Mouse (Mus musculus): ENCODE measurements around the gene Prkcg. TPM values are rescaled to one million over a fixed set of nuclear protein-coding genes. Genes with fewer than 3 reads are reported as not detected.

Gene Prkcg
- total and polyA plus RNA-seq, 3 experiments, result 0.15 to 3.0 (median 0.17) TPM

GRCm38 (mm10) chr7:3300891-3301627, 12.1 kb downstream of the Prkcg start:
- dilution Hi-C loops (cut with MboI; ENCODE audit: extremely low pct_ligation_motif_present, extremely low pct_unique_long_range_greater_than_20kb, low sequenced_read_pairs), result no loop called here
- Histone ChIP-seq H3K4me2 (ENCODE audit: insufficient read depth, low read depth, poor library complexity, severe bottlenecking) (no peak overlapping the region), H3K9ac (ENCODE audit: insufficient read depth, low read depth) (no peak overlapping the region)

DNA sequence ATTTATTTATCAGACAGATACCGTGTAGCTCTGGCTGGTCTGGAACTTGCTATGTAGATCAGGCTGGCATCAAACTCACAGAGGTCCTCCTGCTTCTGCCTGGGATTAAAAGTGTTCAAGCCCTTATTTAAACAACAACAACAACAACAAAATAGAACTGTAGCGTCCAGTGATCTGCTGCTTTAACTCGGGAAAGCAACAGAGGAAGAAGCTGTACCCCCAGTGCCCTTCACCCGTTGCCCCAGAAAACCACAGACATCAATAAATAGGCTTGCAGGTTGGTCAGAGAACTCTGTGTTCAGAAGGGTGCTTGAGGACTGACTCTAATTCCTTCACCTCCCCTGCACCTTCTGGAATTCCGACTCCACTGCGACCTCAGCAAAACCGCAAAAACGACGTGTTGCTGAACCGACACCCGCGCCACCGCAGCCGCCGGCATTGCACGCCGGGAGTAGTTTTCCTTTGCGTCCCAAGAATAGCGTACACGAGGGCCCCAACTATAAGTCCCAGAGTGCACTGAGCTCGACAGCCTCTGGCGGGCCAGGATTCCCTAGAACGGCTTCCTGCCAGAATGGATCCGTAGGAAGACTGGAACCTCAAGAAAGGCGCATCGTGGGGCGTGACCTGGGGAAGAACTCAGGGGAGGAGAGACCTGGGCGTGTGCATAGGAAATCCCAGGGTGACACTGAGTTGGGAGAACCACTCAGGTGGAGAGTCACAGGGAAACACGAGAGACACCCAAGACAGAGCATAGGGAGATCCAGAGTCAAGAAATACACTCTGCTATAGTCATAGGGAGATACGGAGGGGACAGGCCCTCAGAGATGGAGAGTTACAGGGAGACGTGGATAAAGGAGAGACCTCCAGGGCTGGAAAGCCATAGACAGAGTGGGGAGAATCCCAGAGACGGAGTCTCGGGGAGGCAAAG, 12.9 kb downstream of the Prkcg start:
- no peak overlapping the region for H3K9ac ChIP-seq (ENCODE audit: insufficient read depth, low read depth)
- in situ Hi-C loops (cut with MboI; ENCODE audit: low pct_ligation_motif_present, low pct_unique_long_range_greater_than_20kb, low sequenced_read_pairs), result no loop called here

More at GRCm38 (mm10) chr7:3300891-3301627, 12.1 kb downstream of the Prkcg start:
- in situ Hi-C loops (cut with MboI; ENCODE audit: low pct_ligation_motif_present, low pct_unique_long_range_greater_than_20kb, low sequenced_read_pairs), result no loop called here
- peaks cover 2% of the 10 kb centered on the region for H3K27me3 ChIP-seq (replicated peaks)
- TF ChIP-seq POLR2AphosphoS2 (IDR thresholded peaks at IDR 0.05; ENCODE audit: low read depth, low read length), result no peak
- TF ChIP-seq ELF1 (IDR thresholded peaks at IDR 0.05; ENCODE audit: low read depth, low read length), result no peak
- TF ChIP-seq MAFK (IDR thresholded peaks at IDR 0.05; ENCODE audit: insufficient replicate concordance, low read length), result no peak
- no peaks in the 10 kb centered on the region for H3K9me3 ChIP-seq (replicated peaks; ENCODE audit: low read length)
- no peaks in the 10 kb centered on the region for H3K79me2 ChIP-seq (replicated peaks; ENCODE audit: control insufficient read depth, extremely low read depth, insufficient read depth, poor library complexity, severe bottlenecking)
- no peak overlapping the region for H3K4me3 ChIP-seq (replicated peaks in 1 of 3; ENCODE audit: low read depth in 2 of 3, low read length in 2 of 3, poor library complexity in 1 of 3)
- DNase-seq (ENCODE audit: extremely low read depth), result no peak
- peaks cover 11 to 46% of the 10 kb centered on the region in 2 experiments for H3K36me3 ChIP-seq (replicated peaks in 1 of 2; ENCODE audit: control insufficient read depth in 1 of 2, insufficient read depth in 1 of 2, low read length in 1 of 2)
- no peak overlapping the region for H3K27ac ChIP-seq (ENCODE audit: insufficient read depth, low read depth)
- H3K4me1 ChIP-seq (ENCODE audit: control insufficient read depth in 1 of 2, insufficient read depth in 2 of 2), result peaks cover 6 to 51% of the 10 kb centered on the region in 2 experiments

DNA sequence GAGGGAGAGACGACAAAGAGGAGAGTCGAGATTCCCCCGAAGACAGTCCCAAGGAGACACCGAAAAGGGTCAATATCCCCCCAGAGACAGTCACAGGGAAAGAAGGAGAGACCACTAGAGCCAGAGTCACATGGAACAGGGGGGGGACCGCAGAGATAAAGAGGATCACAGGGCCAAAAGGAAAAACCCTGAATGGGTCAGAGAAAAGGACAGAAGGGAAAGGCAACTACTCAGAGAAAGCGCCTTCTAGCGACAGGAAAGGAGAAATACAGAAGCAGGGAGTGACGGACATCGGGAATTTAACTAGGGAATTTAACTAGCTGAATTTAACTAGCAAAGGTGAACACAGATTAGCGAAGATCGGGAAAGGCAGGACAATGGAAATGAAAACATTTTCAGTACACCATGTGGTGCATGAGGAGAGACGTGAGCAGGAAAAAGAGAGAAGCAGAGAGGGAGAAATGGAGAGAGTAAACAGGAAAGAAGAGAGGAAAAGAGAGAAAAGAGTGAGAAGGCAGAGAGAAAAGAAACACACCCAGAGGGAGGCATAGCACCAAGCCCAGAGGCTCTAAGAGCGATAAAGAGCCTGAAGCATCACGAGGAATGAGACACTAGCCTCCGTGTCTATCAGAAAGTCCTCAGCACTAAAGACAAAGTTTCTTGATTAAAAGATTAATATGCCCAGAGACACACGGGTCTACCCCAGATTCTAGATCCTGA, 13.7 kb downstream of the Prkcg start:
- in situ Hi-C loops (cut with MboI; ENCODE audit: low pct_ligation_motif_present, low pct_unique_long_range_greater_than_20kb, low sequenced_read_pairs), result no loop called here
- H3K9ac ChIP-seq (ENCODE audit: insufficient read depth, low read depth), result no peak overlapping the region
- H3K9me3 ChIP-seq (replicated peaks; ENCODE audit: low read length), result no peaks in the 10 kb centered on the region
- dilution Hi-C loops (cut with MboI; ENCODE audit: extremely low pct_ligation_motif_present, extremely low pct_unique_long_range_greater_than_20kb, low sequenced_read_pairs), result no loop called here
- peaks cover 6 to 44% of the 10 kb centered on the region in 2 experiments for H3K4me1 ChIP-seq (ENCODE audit: control insufficient read depth in 1 of 2, insufficient read depth in 2 of 2)
- peaks cover 0 to 30% of the 10 kb centered on the region in 2 experiments for H3K36me3 ChIP-seq (replicated peaks in 1 of 2; ENCODE audit: control insufficient read depth in 1 of 2, insufficient read depth in 1 of 2, low read length in 1 of 2)
- peaks cover 2% of the 10 kb centered on the region for H3K27me3 ChIP-seq (replicated peaks)
- peak overlapping the region; percentile 93 for H3K4me2 ChIP-seq (ENCODE audit: insufficient read depth, low read depth, poor library complexity, severe bottlenecking)
- peak overlapping the region in 1 of 3 experiments; percentile 38 for H3K4me3 ChIP-seq (replicated peaks in 1 of 3; ENCODE audit: low read depth in 2 of 3, low read length in 2 of 3, poor library complexity in 1 of 3)
- DNase-seq (ENCODE audit: extremely low read depth), result no peak
- no peak for TF ChIP-seq JUN (IDR thresholded peaks at IDR 0.05; ENCODE audit: insufficient read depth, low read depth, low read length)
- TF ChIP-seq CTCF (conservative IDR thresholded peaks at IDR 0.05 in 1 of 2, IDR thresholded peaks at IDR 0.05 in 1 of 2; ENCODE audit: low read depth in 2 of 2, low read length in 2 of 2), result peak; percentile 29 to 66; a peak in 3 of 4 replicates
- TF ChIP-seq SMC3 (IDR thresholded peaks at IDR 0.05; ENCODE audit: low read depth, low read length), result peak; percentile 56
- 0 out of 2 replicates have a peak, but pooled peaks have one; percentile 28 for TF ChIP-seq NELFE (IDR thresholded peaks at IDR 0.05; ENCODE audit: low read depth, low read length)
- peak; percentile 18 for TF ChIP-seq RAD21 (IDR thresholded peaks at IDR 0.05; ENCODE audit: low read depth, low read length)
- TF ChIP-seq MAZ (IDR thresholded peaks at IDR 0.05; ENCODE audit: low read depth, low read length), result no peak
- no peak overlapping the region for H3K27ac ChIP-seq (ENCODE audit: insufficient read depth, low read depth)
- no peaks in the 10 kb centered on the region for H3K79me2 ChIP-seq (replicated peaks; ENCODE audit: control insufficient read depth, extremely low read depth, insufficient read depth, poor library complexity, severe bottlenecking)

More for the DNA sequence above, 12.9 kb downstream of the Prkcg start:
- Histone ChIP-seq H3K27ac (ENCODE audit: insufficient read depth, low read depth) (no peak overlapping the region), H3K27me3 (replicated peaks) (peaks cover 2% of the 10 kb centered on the region), H3K4me3 (replicated peaks in 1 of 3; ENCODE audit: low read depth in 2 of 3, low read length in 2 of 3, poor library complexity in 1 of 3) (no peak overlapping the region), H3K4me1 (ENCODE audit: control insufficient read depth in 1 of 2, insufficient read depth in 2 of 2) (peaks cover 6 to 51% of the 10 kb centered on the region in 2 experiments), H3K4me2 (ENCODE audit: insufficient read depth, low read depth, poor library complexity, severe bottlenecking) (no peak overlapping the region), H3K9me3 (replicated peaks; ENCODE audit: low read length) (no peaks in the 10 kb centered on the region), H3K79me2 (replicated peaks; ENCODE audit: control insufficient read depth, extremely low read depth, insufficient read depth, poor library complexity, severe bottlenecking) (no peaks in the 10 kb centered on the region), H3K36me3 (replicated peaks in 1 of 2; ENCODE audit: control insufficient read depth in 1 of 2, insufficient read depth in 1 of 2, low read length in 1 of 2) (peaks cover 7 to 39% of the 10 kb centered on the region in 2 experiments)
- no peak for DNase-seq (ENCODE audit: extremely low read depth)
- dilution Hi-C loops (cut with MboI; ENCODE audit: extremely low pct_ligation_motif_present, extremely low pct_unique_long_range_greater_than_20kb, low sequenced_read_pairs), result no loop called here
- no peak for TF ChIP-seq POLR2A (IDR thresholded peaks at IDR 0.05; ENCODE audit: low read depth, low read length)
- no peak for TF ChIP-seq ZNF384 (IDR thresholded peaks at IDR 0.05; ENCODE audit: low read depth, low read length)
- TF ChIP-seq MXI1 (IDR thresholded peaks at IDR 0.05; ENCODE audit: low read depth, low read length), result no peak
- no peak for TF ChIP-seq ZKSCAN1 (IDR thresholded peaks at IDR 0.05; ENCODE audit: borderline replicate concordance, low read depth, low read length)
- no peak for TF ChIP-seq JUND (conservative IDR thresholded peaks at IDR 0.05; ENCODE audit: low read depth, low read length)
- TF ChIP-seq NRF1 (IDR thresholded peaks at IDR 0.05; ENCODE audit: low read depth, low read length), result no peak
- no peak for TF ChIP-seq TBP (conservative IDR thresholded peaks at IDR 0.05; ENCODE audit: low read depth, low read length)
- no peak for TF ChIP-seq USF2 (conservative IDR thresholded peaks at IDR 0.05; ENCODE audit: low read depth, low read length)
